Mouse (Mus musculus) liver, adult 2 months (tissue): Measurements from ENCODE around the gene Anapc4.

Experiments used
- CTCF ChIP-seq: fragments of 200-500 bp; IDR thresholded peaks from 2 replicates; pipeline ENCODE4 v1.5.1; 2011; ENCODE audit warnings: low read depth, low read length, control low read depth
- POLR2A ChIP-seq: fragments of 200-500 bp; IDR thresholded peaks from 2 replicates; pipeline ENCODE4 v1.6.1; 2011; ENCODE audit warnings: low read length, control low read depth; ENCODE audit not compliant: insufficient read depth; ENCODE audit errors: extremely low read depth

- peak; percentile 45 for TF ChIP-seq CTCF
- no peak for TF ChIP-seq POLR2A
Measured at GRCm38 (mm10) chr5:52821691-52822090, 12.1 kb upstream of the Anapc4 start.
